In genomic region chr13:89543003-89543402, GRCm38 (mm10) we compare ENCODE assay signal across 9 mouse cellular contexts. TPM values are rescaled to one million over a fixed set of nuclear protein-coding genes. Genes with fewer than 3 reads are reported as not detected.
DNase-seq lines count a peak whose midpoint lies in the region; ATAC-seq and TF ChIP-seq lines count a peak whose summit lies in the region.
"Had no signal": no experiment of that assay in that cellular context is flagged by ENCODE, and none has a peak within 500 bp of the region (broad histone marks: within the 10 kb centered on the region; RNA-seq: fewer than 3 reads in every experiment).

No protein-coding gene starts in this region.

- no peak for ATAC-seq in heart, embryonic 14.5 days (ENCODE audit: insufficient number of reproducible peaks, insufficient read depth, low FRiP score, low read depth)
- ATAC-seq in heart, embryonic 11.5 days (replicated peaks; ENCODE audit: insufficient number of reproducible peaks, low FRiP score, low TSS enrichment) = no peak
- no peak for ATAC-seq in intestine, embryonic 16.5 days

- TF ChIP-seq POLR2A in MEL (IDR thresholded peaks at IDR 0.05; ENCODE audit: control insufficient read depth in 1 of 2, insufficient read depth in 1 of 2, low read depth in 1 of 2, low read length in 2 of 2, poor library complexity in 1 of 2) = no peak

- no peak overlapping the region for H3K4me3 ChIP-seq in heart, embryonic 14.5 days (ENCODE audit: control insufficient read depth in 1 of 2, insufficient read depth in 1 of 2, low read depth in 1 of 2, low read length in 2 of 2)
- H3K4me3 ChIP-seq in heart, embryonic 11.5 days (ENCODE audit: low read depth, low read length) = no peak overlapping the region
- H3K4me3 ChIP-seq in MEL (ENCODE audit: control insufficient read depth in 1 of 2, insufficient read depth in 1 of 2, low read depth in 2 of 2, low read length in 2 of 2) = no peak overlapping the region
- no peak overlapping the region for H3K4me3 ChIP-seq in intestine, embryonic 16.5 days (ENCODE audit: low read length)
- H3K4me3 ChIP-seq: limb, embryonic 12.5 days had no signal

- no peak overlapping the region for H3K9ac ChIP-seq in heart, embryonic 14.5 days (ENCODE audit: low read length)
- H3K9ac ChIP-seq in heart, embryonic 11.5 days (ENCODE audit: low read depth, low read length) = no peak overlapping the region
- H3K9ac ChIP-seq in MEL (ENCODE audit: control insufficient read depth, low read depth, low read length, poor library complexity, severe bottlenecking) = no peak overlapping the region
- no peak overlapping the region for H3K9ac ChIP-seq in intestine, embryonic 16.5 days (ENCODE audit: low read depth, low read length)
- H3K9ac ChIP-seq: limb, embryonic 12.5 days had no signal

- DNase-seq in 3T3-L1 (ENCODE audit: low read depth, low spot score) = peak; percentile 83
- DNase-seq in MEL (ENCODE audit: low read depth, low spot score) = peak; percentile 85
- DNase-seq in embryo, embryonic 11 days = peak; percentile 79
- peak; percentile 73 to 77 for DNase-seq in left cerebral cortex, postnatal 14 days (ENCODE audit: low spot score in 2 of 2)
- DNase-seq in retina, postnatal 7 days (ENCODE audit: low read depth, low spot score) = peak; percentile 58

- H3K79me2 ChIP-seq in MEL (ENCODE audit: control insufficient read depth, insufficient read depth, low read length, poor library complexity) = no peaks in the 10 kb centered on the region

- no peak overlapping the region for H3K27ac ChIP-seq in heart, embryonic 14.5 days (replicated peaks in 1 of 2; ENCODE audit: control insufficient read depth in 1 of 2, insufficient read depth in 1 of 2, low read depth in 2 of 2, low read length in 2 of 2)
- no peak overlapping the region for H3K27ac ChIP-seq in heart, embryonic 11.5 days (ENCODE audit: low read depth, low read length)
- no peak overlapping the region for H3K27ac ChIP-seq in MEL (ENCODE audit: control insufficient read depth, low read depth, low read length)
- H3K27ac ChIP-seq in intestine, embryonic 16.5 days (ENCODE audit: low read length) = no peak overlapping the region
- H3K27ac ChIP-seq: limb, embryonic 12.5 days had no signal

- TF ChIP-seq CTCF in MEL (IDR thresholded peaks at IDR 0.05 in 2 of 3, conservative IDR thresholded peaks at IDR 0.05 in 1 of 3; ENCODE audit: control insufficient read depth in 1 of 3, insufficient read depth in 1 of 3, low read depth in 2 of 3, low read length in 3 of 3, poor library complexity in 1 of 3, severe bottlenecking in 1 of 3) = peak; percentile 23 to 84 (median 78); a peak in 4 of 6 replicates

- no peak for TF ChIP-seq EP300 in MEL (IDR thresholded peaks at IDR 0.05; ENCODE audit: low read depth in 1 of 2, low read length in 2 of 2)

- TF ChIP-seq RAD21 in MEL (IDR thresholded peaks at IDR 0.05; ENCODE audit: low read depth, low read length) = peak; percentile 100

- peak overlapping the region; percentile 1; the same call in 1 of the 2 replicates for H3K4me2 ChIP-seq in heart, embryonic 14.5 days (ENCODE audit: low read length)
- no peak overlapping the region for H3K4me2 ChIP-seq in heart, embryonic 11.5 days
- no peak overlapping the region for H3K4me2 ChIP-seq in intestine, embryonic 16.5 days (ENCODE audit: low read depth, low read length)
- H3K4me2 ChIP-seq: limb, embryonic 12.5 days had no signal

- peaks cover 7 to 9% of the 10 kb centered on the region in 2 experiments for H3K4me1 ChIP-seq in heart, embryonic 14.5 days (ENCODE audit: control insufficient read depth in 2 of 2, insufficient read depth in 2 of 2, low read length in 2 of 2)
- H3K4me1 ChIP-seq in heart, embryonic 11.5 days (ENCODE audit: control insufficient read depth, insufficient read depth, low read length) = no peaks in the 10 kb centered on the region
- no peaks in the 10 kb centered on the region for H3K4me1 ChIP-seq in MEL (ENCODE audit: control insufficient read depth in 1 of 2, insufficient read depth in 2 of 2, low read length in 2 of 2)
- 0 out of 2 replicates have a peak, but pooled peaks cover 2% of the 10 kb centered on the region for H3K4me1 ChIP-seq in intestine, embryonic 16.5 days (ENCODE audit: control insufficient read depth, insufficient read depth, low read length)

- no peaks in the 10 kb centered on the region for H3K36me3 ChIP-seq in heart, embryonic 14.5 days (ENCODE audit: control insufficient read depth, insufficient read depth, low read length)
- H3K36me3 ChIP-seq in heart, embryonic 11.5 days (ENCODE audit: control insufficient read depth, insufficient read depth, low read length) = no peaks in the 10 kb centered on the region
- H3K36me3 ChIP-seq in MEL (ENCODE audit: control insufficient read depth in 1 of 2, insufficient read depth in 2 of 2, low read length in 2 of 2) = no peaks in the 10 kb centered on the region
- no peaks in the 10 kb centered on the region for H3K36me3 ChIP-seq in intestine, embryonic 16.5 days (ENCODE audit: control insufficient read depth, insufficient read depth, low read length)
- H3K36me3 ChIP-seq: limb, embryonic 12.5 days had no signal

- WGBS in heart, embryonic 14.5 days = 3% methylated on average over 3 of the region's 3 CpGs
- 6% methylated on average over 3 of the region's 3 CpGs for WGBS in heart, embryonic 11.5 days (ENCODE audit: insufficient replicate concordance)
- WGBS in intestine, embryonic 16.5 days = 2% methylated on average over 3 of the region's 3 CpGs

- intact Hi-C loops in left cerebral cortex, postnatal 14 days (cut with DNase I) = no loop called here

- no peaks in the 10 kb centered on the region for H3K27me3 ChIP-seq in heart, embryonic 14.5 days (ENCODE audit: control insufficient read depth, insufficient read depth, low read length)
- H3K27me3 ChIP-seq in heart, embryonic 11.5 days (ENCODE audit: control insufficient read depth, insufficient read depth, low read length) = no peaks in the 10 kb centered on the region
- no peaks in the 10 kb centered on the region for H3K27me3 ChIP-seq in MEL (ENCODE audit: control insufficient read depth in 1 of 2, insufficient read depth in 2 of 2, low read length in 2 of 2)
- H3K27me3 ChIP-seq in intestine, embryonic 16.5 days (replicated peaks; ENCODE audit: control insufficient read depth, insufficient read depth, low read length) = no peaks in the 10 kb centered on the region
- H3K27me3 ChIP-seq: limb, embryonic 12.5 days had no signal

- no peaks in the 10 kb centered on the region for H3K9me3 ChIP-seq in heart, embryonic 14.5 days (ENCODE audit: control insufficient read depth, low read length)
- H3K9me3 ChIP-seq in heart, embryonic 11.5 days (replicated peaks; ENCODE audit: control insufficient read depth, low read length) = no peaks in the 10 kb centered on the region
- no peaks in the 10 kb centered on the region for H3K9me3 ChIP-seq in MEL (replicated peaks; ENCODE audit: insufficient read depth, low read length)
- H3K9me3 ChIP-seq in intestine, embryonic 16.5 days (ENCODE audit: control insufficient read depth, low read length) = no peaks in the 10 kb centered on the region
- H3K9me3 ChIP-seq: limb, embryonic 12.5 days had no signal

TF ChIP-seq in MEL, 35 proteins besides CTCF, POLR2A, EP300 and RAD21:
- TF ChIP-seq SIN3A (IDR thresholded peaks at IDR 0.05; ENCODE audit: low read length) (0 out of 2 replicates have a peak, but pooled peaks have one; percentile 15), ZC3H11A (IDR thresholded peaks at IDR 0.05; ENCODE audit: low read depth, low read length) (peak; percentile 96), KAT2A (conservative IDR thresholded peaks at IDR 0.05; ENCODE audit: low read depth, low read length) (no peak), SMC3 (IDR thresholded peaks at IDR 0.05; ENCODE audit: low read depth, low read length) (peak; percentile 91)
TF ChIP-seq in MEL: peak in this region for 3.

RNA-seq across cellular contexts. Expression of gene Hapln1, which starts 3.4 kb away (rescaled TPM):
- 6.7 and 8.2 TPM in 2 replicates for polyA plus RNA-seq in heart, embryonic 14.5 days (2014; fragmentation: Nextera tagmentation; extraction: Ambion mirVana)
- polyA plus RNA-seq in heart, embryonic 11.5 days (2014; fragmentation: Nextera tagmentation; extraction: Ambion mirVana) = 62.0 and 86.9 TPM in 2 replicates
- not detected in 2 replicates for total RNA-seq in MEL (2012; rRNA removed)
- not detected for polyA plus RNA-seq in MEL (2012; ENCODE audit: insufficient read depth in 1 of 2, insufficient read length in 2 of 2, low read depth in 1 of 2, low replicate concordance in 2 of 2, missing spikeins in 1 of 2)
- 10 to 100 TPM; 60.4 to 69.4 TPM for total RNA-seq in left cerebral cortex, postnatal 14 days (2021)
- 3.7 and 4.0 TPM in 2 replicates for polyA plus RNA-seq in intestine, embryonic 16.5 days (2015; fragmentation: Nextera tagmentation; extraction: Ambion mirVana)
